Comparison of ENCODE assay signal across 22 mouse cellular contexts in genomic region chr11:5172861-5173260, GRCm38 (mm10). TPM values are rescaled to one million over a fixed set of nuclear protein-coding genes. Genes with fewer than 3 reads are reported as not detected.
A peak's percentile ranks its signal among the peaks of the same experiment; 100 is the strongest.
DNase-seq lines count a peak whose midpoint lies in the region; ATAC-seq and TF ChIP-seq lines count a peak whose summit lies in the region.
"Had no signal": no experiment of that assay in that cellular context is flagged by ENCODE, and none has a peak within 500 bp of the region (broad histone marks: within the 10 kb centered on the region; RNA-seq: fewer than 3 reads in every experiment).

No protein-coding gene starts in this region.

- H3K36me3 ChIP-seq in embryonic facial prominence, embryonic 14.5 days (ENCODE audit: control insufficient read depth, insufficient read depth, low read length), result no peaks in the 10 kb centered on the region
- no peaks in the 10 kb centered on the region for H3K36me3 ChIP-seq in embryonic facial prominence, embryonic 10.5 days (replicated peaks)
- H3K36me3 ChIP-seq in kidney, embryonic 15.5 days, result no peaks in the 10 kb centered on the region
- H3K36me3 ChIP-seq in neural tube, embryonic 13.5 days, result no peaks in the 10 kb centered on the region
- H3K36me3 ChIP-seq in stomach, postnatal 0 days (ENCODE audit: control insufficient read depth, insufficient read depth, low read length), result no peaks in the 10 kb centered on the region
- H3K36me3 ChIP-seq: embryonic facial prominence, embryonic 12.5 days; heart, embryonic 10.5 days; limb, embryonic 13.5 days; liver, embryonic 15.5 days had no signal

- no peak overlapping the region for H3K27ac ChIP-seq in embryonic facial prominence, embryonic 14.5 days (replicated peaks; ENCODE audit: low read depth, low read length)
- no peak overlapping the region for H3K27ac ChIP-seq in embryonic facial prominence, embryonic 10.5 days (replicated peaks)
- H3K27ac ChIP-seq in kidney, embryonic 15.5 days, result peak overlapping the region; percentile 7; the same call in 1 of the 2 replicates
- no peak overlapping the region for H3K27ac ChIP-seq in neural tube, embryonic 13.5 days (replicated peaks)
- H3K27ac ChIP-seq in stomach, postnatal 0 days (replicated peaks), result no peak overlapping the region
- H3K27ac ChIP-seq: embryonic facial prominence, embryonic 12.5 days; heart, embryonic 10.5 days; hindbrain, embryonic 14.5 days; limb, embryonic 13.5 days; liver, embryonic 15.5 days had no signal

- 39% methylated on average over 3 of the region's 3 CpGs for WGBS in embryonic facial prominence, embryonic 14.5 days
- 59% methylated on average over 3 of the region's 3 CpGs for WGBS in embryonic facial prominence, embryonic 10.5 days
- 50% methylated on average over 3 of the region's 3 CpGs for WGBS in kidney, embryonic 15.5 days
- WGBS in neural tube, embryonic 13.5 days, result 45% methylated on average over 3 of the region's 3 CpGs
- WGBS in stomach, postnatal 0 days, result 37% methylated on average over 3 of the region's 3 CpGs

- H3K9ac ChIP-seq in embryonic facial prominence, embryonic 14.5 days (ENCODE audit: low read depth, low read length), result no peak overlapping the region
- H3K9ac ChIP-seq in kidney, embryonic 15.5 days, result no peak overlapping the region
- H3K9ac ChIP-seq in neural tube, embryonic 13.5 days, result no peak overlapping the region
- no peak overlapping the region for H3K9ac ChIP-seq in stomach, postnatal 0 days (ENCODE audit: low read length)
- H3K9ac ChIP-seq: embryonic facial prominence, embryonic 12.5 days; hindbrain, embryonic 14.5 days; limb, embryonic 13.5 days; liver, embryonic 15.5 days had no signal

- DNase-seq in embryonic facial prominence, embryonic 14.5 days (ENCODE audit: low spot score), result peak; percentile 59
- no peak for DNase-seq in embryonic facial prominence, embryonic 10.5 days (ENCODE audit: low spot score)
- no peak for DNase-seq in kidney, postnatal 36 days
- DNase-seq in neural tube, embryonic 10.5 days (ENCODE audit: extremely low spot score, low spot score), result no peak
- DNase-seq in stomach, postnatal 0 days (ENCODE audit: low spot score), result no peak
- DNase-seq: adrenal gland, postnatal 25 days; cerebellum, adult 2 months; gastrocnemius, postnatal 36 days; heart, postnatal 10 days; kidney, adult 9 months; layer of hippocampus, adult 9-11 months had no signal

- H3K9me3 ChIP-seq in embryonic facial prominence, embryonic 14.5 days (ENCODE audit: control insufficient read depth, low read length), result no peaks in the 10 kb centered on the region
- H3K9me3 ChIP-seq in embryonic facial prominence, embryonic 10.5 days, result no peaks in the 10 kb centered on the region
- no peaks in the 10 kb centered on the region for H3K9me3 ChIP-seq in kidney, embryonic 15.5 days (replicated peaks)
- no peaks in the 10 kb centered on the region for H3K9me3 ChIP-seq in neural tube, embryonic 13.5 days
- H3K9me3 ChIP-seq in stomach, postnatal 0 days (ENCODE audit: control insufficient read depth, low read length), result no peaks in the 10 kb centered on the region
- H3K9me3 ChIP-seq: embryonic facial prominence, embryonic 12.5 days; heart, embryonic 10.5 days; limb, embryonic 13.5 days; liver, embryonic 15.5 days had no signal

- ATAC-seq in embryonic facial prominence, embryonic 14.5 days (ENCODE audit: low read depth), result peak; percentile 66; the same call in 1 of the 2 replicates
- no peak for ATAC-seq in kidney, embryonic 15.5 days (replicated peaks; ENCODE audit: low FRiP score)
- ATAC-seq in neural tube, embryonic 13.5 days (ENCODE audit: low read depth), result 0 out of 2 replicates have a peak, but pooled peaks have one; percentile 19
- ATAC-seq in stomach, postnatal 0 days (ENCODE audit: low FRiP score, low TSS enrichment), result 0 out of 2 replicates have a peak, but pooled peaks have one; percentile 41
- no peak for ATAC-seq in megakaryocyte, adult 5-6 weeks (ENCODE audit: poor library complexity, severe bottlenecking)
- ATAC-seq: activated CD4-positive, CD25-positive, alpha-beta regulatory T cell, adult 4 months; forebrain, embryonic 14.5 days; midbrain, embryonic 16.5 days had no signal

- no peak overlapping the region for H3K4me2 ChIP-seq in embryonic facial prominence, embryonic 14.5 days (ENCODE audit: low read depth, low read length)
- H3K4me2 ChIP-seq in kidney, embryonic 15.5 days, result no peak overlapping the region
- no peak overlapping the region for H3K4me2 ChIP-seq in neural tube, embryonic 13.5 days
- H3K4me2 ChIP-seq in stomach, postnatal 0 days (replicated peaks; ENCODE audit: low read depth), result no peak overlapping the region
- H3K4me2 ChIP-seq: embryonic facial prominence, embryonic 12.5 days; hindbrain, embryonic 14.5 days; limb, embryonic 13.5 days; liver, embryonic 15.5 days had no signal

- no peak for TF ChIP-seq EP300 in stomach, postnatal 0 days (optimal IDR thresholded peaks at IDR 0.05)

- H3K4me3 ChIP-seq in embryonic facial prominence, embryonic 14.5 days (ENCODE audit: low read depth, low read length), result no peak overlapping the region
- H3K4me3 ChIP-seq in embryonic facial prominence, embryonic 10.5 days, result no peak overlapping the region
- no peak overlapping the region for H3K4me3 ChIP-seq in kidney, embryonic 15.5 days (replicated peaks)
- H3K4me3 ChIP-seq in neural tube, embryonic 13.5 days, result no peak overlapping the region
- H3K4me3 ChIP-seq in stomach, postnatal 0 days (ENCODE audit: low read depth, low read length), result no peak overlapping the region
- H3K4me3 ChIP-seq: embryonic facial prominence, embryonic 12.5 days; heart, embryonic 10.5 days; limb, embryonic 13.5 days; liver, embryonic 15.5 days had no signal

- H3K27me3 ChIP-seq in embryonic facial prominence, embryonic 14.5 days (replicated peaks; ENCODE audit: control insufficient read depth, insufficient read depth, low read length), result no peaks in the 10 kb centered on the region
- no peaks in the 10 kb centered on the region; the same call in 1 of the 2 replicates for H3K27me3 ChIP-seq in embryonic facial prominence, embryonic 10.5 days (replicated peaks; ENCODE audit: low read depth, poor library complexity, severe bottlenecking)
- H3K27me3 ChIP-seq in kidney, embryonic 15.5 days, result no peaks in the 10 kb centered on the region
- H3K27me3 ChIP-seq in neural tube, embryonic 13.5 days, result no peaks in the 10 kb centered on the region
- no peaks in the 10 kb centered on the region for H3K27me3 ChIP-seq in stomach, postnatal 0 days (ENCODE audit: control insufficient read depth, insufficient read depth, low read length)
- H3K27me3 ChIP-seq: embryonic facial prominence, embryonic 12.5 days; limb, embryonic 13.5 days; liver, embryonic 15.5 days had no signal

- no peaks in the 10 kb centered on the region; the same call in 1 of the 2 replicates for H3K4me1 ChIP-seq in embryonic facial prominence, embryonic 14.5 days (ENCODE audit: control insufficient read depth, insufficient read depth, low read length)
- H3K4me1 ChIP-seq in embryonic facial prominence, embryonic 10.5 days, result peaks cover 24% of the 10 kb centered on the region
- peaks cover 25% of the 10 kb centered on the region for H3K4me1 ChIP-seq in kidney, embryonic 15.5 days
- peaks cover 9% of the 10 kb centered on the region for H3K4me1 ChIP-seq in neural tube, embryonic 13.5 days (replicated peaks)
- H3K4me1 ChIP-seq in stomach, postnatal 0 days (replicated peaks; ENCODE audit: control insufficient read depth, insufficient read depth), result no peaks in the 10 kb centered on the region
- H3K4me1 ChIP-seq: embryonic facial prominence, embryonic 12.5 days; limb, embryonic 13.5 days; liver, embryonic 15.5 days had no signal

- no peak for TF ChIP-seq CTCF in stomach, postnatal 0 days (IDR thresholded peaks at IDR 0.05; ENCODE audit: low read depth)

RNA-seq across cellular contexts. Expression of gene Emid1, which starts 20.8 kb away (rescaled TPM):
- polyA plus RNA-seq in embryonic facial prominence, embryonic 14.5 days (2014; fragmentation: Nextera tagmentation; extraction: Ambion mirVana), result 38.0 and 41.9 TPM in 2 replicates
- polyA plus RNA-seq in embryonic facial prominence, embryonic 10.5 days (2016; fragmentation: Nextera tagmentation; extraction: Ambion mirVana), result 13.1 and 24.6 TPM in 2 replicates
- polyA plus RNA-seq in kidney, embryonic 15.5 days (2015; fragmentation: Nextera tagmentation; extraction: Ambion mirVana), result 190 and 191 TPM in 2 replicates
- polyA plus RNA-seq in neural tube, embryonic 13.5 days (2015; fragmentation: Nextera tagmentation; extraction: Ambion mirVana), result 16.5 and 18.9 TPM in 2 replicates
- 48.7 and 51.3 TPM in 2 replicates for polyA plus RNA-seq in stomach, postnatal 0 days (2015; fragmentation: Nextera tagmentation; extraction: Ambion mirVana)
- total RNA-seq in megakaryocyte, adult 5-6 weeks (2015), result 0.85 and 2.7 TPM in 2 replicates
- total RNA-seq in megakaryocyte, adult 5-6 weeks (2017), result 1.6 and 1.7 TPM in 2 replicates
- polyA plus RNA-seq: activated CD4-positive, CD25-positive, alpha-beta regulatory T cell, adult 4 months had no signal

Comparison
In these comparisons a context has a peak if more than half of its experiments do, and no peak if none do; other contexts are left out.
1. ATAC-seq: peak in embryonic facial prominence, embryonic 14.5 days (single experiment), neural tube, embryonic 13.5 days (single experiment) and stomach, postnatal 0 days (single experiment); none in kidney, embryonic 15.5 days (single experiment) and megakaryocyte, adult 5-6 weeks (single experiment).